Mouse (Mus musculus) NIH3T3 (cell line): ENCODE data around the gene Hhipl1.

ENCODE experiments used
- DNase-seq: peaks from one replicate; pipeline ENCODE4 v3.0.0-alpha.2; 2012; ENCODE audit warnings: low read depth

The Hhipl1 gene

DNA sequence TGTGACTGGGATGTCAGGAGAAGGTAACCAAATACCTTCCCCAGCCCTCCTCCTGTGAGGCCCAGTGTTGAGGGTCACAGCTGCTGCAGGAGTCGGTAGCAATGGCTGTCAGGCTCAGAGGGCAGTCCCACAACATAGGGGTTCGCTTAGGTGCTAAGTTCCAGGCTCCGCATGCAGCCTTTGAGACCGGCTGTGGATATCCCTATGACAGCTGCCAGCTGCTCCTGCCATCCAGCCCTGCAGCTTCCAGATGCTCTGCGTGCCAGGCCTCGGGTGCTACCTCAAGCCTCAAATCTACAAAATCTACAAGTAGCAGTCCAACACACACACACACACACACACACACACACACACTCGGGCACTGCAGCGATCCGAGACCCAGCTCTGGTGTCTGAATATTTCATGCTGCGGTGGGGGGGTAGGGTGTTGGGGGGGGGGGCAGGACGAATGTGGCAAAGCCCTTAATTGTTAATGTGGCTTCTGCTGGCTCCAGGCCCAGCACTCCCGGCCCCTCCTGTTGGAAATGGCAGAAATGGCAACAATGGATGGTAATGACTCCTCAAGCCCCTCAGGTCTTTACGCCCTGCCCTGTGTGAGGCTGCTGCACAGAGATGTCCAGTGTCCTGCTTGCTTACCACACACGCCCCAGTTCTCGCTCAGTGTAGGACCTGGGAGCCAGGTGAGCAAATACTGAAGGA lies 27.7 kb upstream of the Hhipl1 start:
- no peak for DNase-seq

GRCm38 (mm10) chr12:108284455-108285224 lies 21.4 kb upstream of the Hhipl1 start:
- DNase-seq: no peak

DNA sequence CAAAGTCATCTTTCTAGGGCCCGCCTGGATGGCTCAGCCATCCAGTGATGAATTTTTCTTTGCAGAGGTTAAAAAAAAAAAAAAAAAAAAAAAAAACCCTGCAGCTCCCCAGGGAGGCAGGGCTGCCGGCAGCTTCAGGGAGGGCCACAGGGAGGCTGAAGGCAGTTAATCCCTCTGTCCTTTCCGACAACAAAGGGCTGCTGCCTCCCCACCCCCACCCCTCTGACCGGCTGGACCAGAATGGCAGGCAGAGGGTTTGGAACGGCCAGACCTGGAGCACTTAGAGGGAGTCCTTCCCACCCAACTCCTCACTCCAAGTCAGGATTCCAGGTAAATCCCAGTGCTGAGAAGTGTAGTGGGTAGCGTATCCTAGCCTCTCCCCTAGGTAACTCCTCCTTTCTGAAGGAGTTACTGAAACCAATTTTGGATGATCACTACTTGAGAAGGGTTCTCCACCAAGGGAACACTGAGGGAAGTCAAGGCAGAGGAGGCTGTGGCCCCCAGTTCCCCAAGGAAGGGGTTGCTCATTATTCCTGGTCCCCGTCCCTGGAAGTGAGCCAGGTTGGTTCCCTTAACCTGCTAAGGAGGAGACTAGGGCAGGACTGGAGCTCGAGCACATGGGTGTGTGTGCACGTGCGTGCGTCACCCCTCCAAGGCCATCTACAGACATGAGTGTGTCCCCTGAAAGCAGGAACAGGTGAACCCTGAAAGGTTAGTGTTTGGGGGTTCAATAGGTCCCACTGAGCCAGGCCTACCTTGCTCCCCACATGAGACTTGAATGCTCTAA lies 20.7 kb upstream of the Hhipl1 start:
- peak; percentile 33 for DNase-seq

- DNase-seq: no peak
Measured at GRCm38 (mm10) chr12:108286381-108286780, 19.7 kb upstream of the Hhipl1 start.

- DNase-seq: no peak
Measured at GRCm38 (mm10) chr12:108287011-108287410, 19.1 kb upstream of the Hhipl1 start.

DNA sequence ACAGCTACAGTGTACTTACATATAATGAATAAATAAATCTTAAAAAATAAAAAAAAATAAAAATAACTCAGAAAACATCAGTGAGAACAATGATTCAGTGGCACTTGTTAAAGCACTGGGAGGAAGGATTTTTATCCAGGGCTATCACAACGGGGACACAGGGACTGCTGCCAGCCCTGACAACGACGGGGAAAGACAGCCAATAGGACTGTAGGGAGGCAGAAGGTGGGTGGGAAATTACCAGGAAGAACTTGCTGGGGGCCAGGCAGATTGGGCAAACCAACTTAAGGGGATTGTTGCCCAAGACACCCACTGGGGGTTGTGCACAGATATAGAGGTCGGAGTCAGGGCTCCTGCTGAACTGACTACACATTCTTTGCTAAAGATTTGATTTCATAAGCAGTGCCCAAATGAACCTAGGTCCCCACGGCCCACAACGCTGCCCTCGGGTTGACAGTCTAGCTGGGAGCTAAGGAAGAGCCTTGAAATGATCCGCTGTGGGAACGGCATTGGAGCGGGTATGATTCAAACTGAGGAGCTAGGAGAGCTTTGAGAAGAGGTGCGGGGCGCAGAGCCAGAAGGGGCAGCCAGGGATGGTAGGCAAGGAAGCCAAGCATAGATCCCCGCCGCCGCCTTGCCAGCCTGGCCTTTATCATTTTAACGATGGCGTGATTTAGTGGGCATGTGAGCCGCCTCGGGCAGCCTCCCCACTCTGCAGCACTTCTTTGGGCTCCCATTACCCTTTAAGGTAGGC lies 17.8 kb upstream of the Hhipl1 start:
- DNase-seq: no peak

- no peak for DNase-seq
Measured at GRCm38 (mm10) chr12:108292419-108292818, 13.7 kb upstream of the Hhipl1 start.

- DNase-seq: peak; percentile 82
Measured at GRCm38 (mm10) chr12:108292957-108293356, 13.1 kb upstream of the Hhipl1 start.

- peak; percentile 73 for DNase-seq
Measured at GRCm38 (mm10) chr12:108294620-108295019, 11.4 kb upstream of the Hhipl1 start.

GRCm38 (mm10) chr12:108297033-108297432 lies 9.0 kb upstream of the Hhipl1 start:
- DNase-seq: peak; percentile 69

DNA sequence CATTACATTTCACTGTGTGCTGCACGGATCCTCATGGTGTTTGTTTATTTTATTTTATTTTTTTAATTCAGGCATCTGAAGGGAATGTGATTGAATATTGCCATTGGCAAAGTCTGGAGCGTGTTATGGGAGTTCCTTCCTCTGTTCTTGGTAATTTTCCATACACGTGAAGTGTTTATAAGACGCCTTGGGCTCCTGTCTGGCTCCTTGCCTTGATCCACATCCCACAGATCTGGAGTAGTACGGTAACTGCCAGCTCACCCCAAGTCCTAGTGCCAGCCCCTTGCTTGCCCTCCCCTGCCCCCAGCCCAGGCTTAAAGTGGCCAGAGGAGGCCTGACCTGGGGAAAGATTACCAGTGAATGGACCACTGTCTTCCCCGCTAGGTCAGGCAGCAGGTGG lies 5.1 kb upstream of the Hhipl1 start:
- DNase-seq: peak; percentile 41

DNA sequence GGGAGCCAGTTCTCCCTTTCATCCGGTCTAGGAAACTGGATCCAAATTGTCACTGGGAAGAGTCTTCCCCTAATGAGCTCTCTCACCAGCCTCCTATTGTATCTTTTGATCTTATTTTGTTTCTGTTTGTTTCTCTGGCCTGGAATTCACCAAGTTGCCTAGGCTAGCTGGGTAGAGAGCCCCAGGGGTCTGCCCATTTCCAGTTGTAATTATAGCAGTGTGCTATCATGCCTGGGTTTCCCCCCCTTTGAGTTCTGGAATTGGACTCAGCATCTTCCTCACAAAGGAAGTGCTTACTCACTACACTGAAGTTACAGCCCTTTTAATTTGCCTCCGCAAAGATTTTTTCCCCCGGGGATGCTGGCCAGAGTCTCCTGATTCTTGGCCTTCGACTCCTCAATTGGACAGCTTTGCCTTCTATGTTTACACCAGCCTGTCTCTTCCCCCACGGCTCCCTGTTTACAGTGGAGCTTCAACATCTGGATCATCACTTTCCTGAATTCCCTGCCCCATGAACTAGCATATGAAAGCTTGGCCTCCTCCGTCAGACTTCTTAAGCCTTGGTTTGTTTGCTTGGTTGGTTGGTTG lies 2.2 kb upstream of the Hhipl1 start:
- peak; percentile 82 for DNase-seq

DNA sequence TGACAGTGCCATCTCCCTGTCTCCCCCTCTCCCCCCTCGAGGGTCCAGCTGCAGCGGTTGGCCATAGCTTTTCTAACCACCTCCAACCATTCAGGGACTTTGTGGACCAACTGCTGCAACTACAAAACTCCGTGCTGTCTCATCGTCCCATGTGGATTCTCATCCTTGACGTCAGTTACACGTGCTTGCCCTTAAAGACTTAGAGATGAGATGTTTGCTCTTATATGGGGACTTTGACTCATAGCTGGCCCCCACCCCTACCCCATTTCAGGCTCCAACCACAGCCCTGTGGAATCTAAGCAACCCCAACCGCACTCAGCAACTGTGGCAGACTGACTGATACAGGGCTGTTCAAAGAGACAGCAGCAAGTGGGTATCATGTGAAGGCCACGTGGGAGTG lies 898 bp upstream of the Hhipl1 start:
- DNase-seq: peak; percentile 54

DNA sequence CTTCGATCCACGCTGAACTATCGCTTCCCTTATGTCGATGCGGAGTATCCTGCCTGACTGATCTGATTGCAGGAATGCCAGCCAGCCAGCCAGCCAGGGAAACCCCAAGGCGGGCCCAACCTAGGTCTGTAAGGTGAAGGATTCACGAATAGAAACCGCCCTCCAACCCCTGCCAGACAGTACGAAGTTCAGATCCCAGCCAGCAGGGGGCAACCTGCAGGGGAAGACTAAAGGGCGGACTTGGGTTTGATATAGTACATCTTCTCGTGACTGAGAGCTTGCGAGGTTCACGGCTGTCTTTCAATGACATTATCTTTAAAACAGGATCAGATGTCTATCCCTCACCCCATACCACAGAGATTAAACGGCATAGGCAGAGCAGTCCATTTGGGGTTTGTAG lies 1.5 kb downstream of the Hhipl1 start:
- DNase-seq: peak; percentile 69

- peak; percentile 94 for DNase-seq
Measured at GRCm38 (mm10) chr12:108308363-108308856, 2.3 kb downstream of the Hhipl1 start.

- peak; percentile 93 for DNase-seq
Measured at GRCm38 (mm10) chr12:108309116-108309794, 3.2 kb downstream of the Hhipl1 start.

DNA sequence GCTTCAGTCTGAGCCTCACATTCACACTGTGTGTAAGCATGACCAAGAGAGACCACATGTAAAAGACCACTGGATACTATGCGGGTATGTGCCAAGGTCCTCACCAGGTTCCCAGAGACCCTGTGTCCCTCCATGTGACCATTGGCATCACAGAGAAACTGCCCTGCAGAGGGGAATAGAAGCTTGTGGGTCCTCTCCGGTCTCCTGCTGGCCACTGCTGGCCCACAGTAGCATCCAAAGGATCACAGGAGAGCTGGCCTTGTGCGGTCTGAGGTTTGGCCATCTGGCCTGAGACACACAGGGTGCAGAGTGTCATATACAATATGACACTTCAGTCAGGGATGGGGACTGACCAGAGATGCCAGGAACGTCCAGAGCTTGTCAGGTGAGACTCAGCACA lies 4.0 kb downstream of the Hhipl1 start:
- DNase-seq: no peak

DNA sequence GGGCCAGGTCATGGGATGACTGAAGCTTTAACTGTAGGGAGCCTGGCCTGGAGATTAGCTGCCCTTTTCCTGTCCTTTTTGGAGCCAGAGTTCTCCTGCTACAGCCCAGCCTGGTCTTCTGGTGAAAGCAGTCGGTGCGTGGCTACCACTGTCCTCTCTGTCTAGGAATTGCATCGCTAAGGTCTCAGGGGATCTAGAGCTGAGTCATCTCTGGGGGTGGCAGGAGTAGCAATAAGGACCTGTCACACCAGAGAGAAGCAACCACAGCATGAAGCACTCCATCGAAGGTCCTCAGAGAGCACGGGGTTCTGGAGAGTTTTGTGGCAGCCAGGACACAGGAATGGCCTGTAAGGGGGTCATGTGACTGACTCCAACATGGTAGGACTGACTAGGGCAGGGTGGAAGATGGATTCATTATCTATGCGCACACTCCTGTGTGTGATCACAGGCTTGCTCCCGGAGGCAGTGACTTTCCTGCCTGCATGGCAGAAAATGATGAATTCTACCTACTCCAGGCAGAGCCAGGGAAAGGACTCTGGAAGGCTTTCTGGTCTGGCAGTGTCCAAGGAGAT lies 4.5 kb downstream of the Hhipl1 start:
- DNase-seq: peak; percentile 50

DNA sequence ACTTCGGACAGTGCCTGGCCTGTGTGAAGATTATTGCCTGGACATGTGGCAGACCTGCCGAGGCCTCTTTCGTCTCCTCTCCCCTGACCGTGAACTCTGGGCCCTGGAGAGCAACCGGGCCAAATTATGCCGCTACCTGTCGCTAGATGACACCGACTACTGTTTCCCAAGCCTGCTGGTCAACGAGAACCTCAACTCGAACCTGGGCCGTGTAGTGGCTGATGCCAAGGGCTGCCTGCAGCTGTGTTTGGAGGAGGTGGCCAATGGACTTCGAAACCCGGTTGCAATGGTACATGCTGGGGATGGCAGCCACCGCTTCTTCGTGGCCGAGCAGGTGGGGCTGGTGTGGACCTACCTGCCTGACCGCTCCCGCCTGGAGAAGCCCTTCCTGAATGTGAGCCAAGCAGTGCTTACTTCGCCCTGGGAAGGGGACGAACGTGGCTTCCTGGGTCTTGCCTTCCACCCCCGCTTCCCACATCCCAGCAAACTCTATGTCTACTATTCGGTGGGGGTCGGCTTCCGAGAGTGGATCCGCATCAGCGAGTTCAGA lies 5.7 kb downstream of the Hhipl1 start:
- DNase-seq: no peak

DNA sequence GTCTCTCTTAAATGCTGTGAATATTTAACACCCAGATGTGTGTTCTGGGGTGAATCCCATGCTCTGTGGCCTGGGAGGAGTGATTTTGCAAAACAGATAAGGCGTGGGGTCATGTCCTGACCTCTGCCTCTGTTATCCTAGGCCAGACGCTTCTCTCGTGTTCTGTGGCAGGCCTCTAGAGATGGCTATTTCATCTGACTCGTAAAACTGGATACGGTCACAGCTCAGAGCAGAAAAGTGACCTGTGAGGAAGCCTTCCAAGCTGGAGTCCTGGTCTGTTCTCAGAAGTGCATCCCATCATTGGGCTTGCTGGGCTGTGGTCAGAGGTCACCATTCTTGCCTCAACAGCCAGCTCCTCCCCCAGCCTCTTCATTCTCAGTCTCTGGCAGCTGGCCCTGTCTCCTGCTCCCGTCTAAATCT lies 6.4 kb downstream of the Hhipl1 start:
- DNase-seq: peak; percentile 48
